Mouse (Mus musculus) thymus, postnatal 25 days (tissue): ENCODE results near the gene Vegfb.

Source experiments
- DNase-seq: peaks from one replicate; pipeline ENCODE4 v3.0.0; 2022

Gene Vegfb

GRCm38 (mm10) chr19:6939106-6940002 is 48.1 kb downstream of the Vegfb start:
- DNase-seq: no peak

DNA sequence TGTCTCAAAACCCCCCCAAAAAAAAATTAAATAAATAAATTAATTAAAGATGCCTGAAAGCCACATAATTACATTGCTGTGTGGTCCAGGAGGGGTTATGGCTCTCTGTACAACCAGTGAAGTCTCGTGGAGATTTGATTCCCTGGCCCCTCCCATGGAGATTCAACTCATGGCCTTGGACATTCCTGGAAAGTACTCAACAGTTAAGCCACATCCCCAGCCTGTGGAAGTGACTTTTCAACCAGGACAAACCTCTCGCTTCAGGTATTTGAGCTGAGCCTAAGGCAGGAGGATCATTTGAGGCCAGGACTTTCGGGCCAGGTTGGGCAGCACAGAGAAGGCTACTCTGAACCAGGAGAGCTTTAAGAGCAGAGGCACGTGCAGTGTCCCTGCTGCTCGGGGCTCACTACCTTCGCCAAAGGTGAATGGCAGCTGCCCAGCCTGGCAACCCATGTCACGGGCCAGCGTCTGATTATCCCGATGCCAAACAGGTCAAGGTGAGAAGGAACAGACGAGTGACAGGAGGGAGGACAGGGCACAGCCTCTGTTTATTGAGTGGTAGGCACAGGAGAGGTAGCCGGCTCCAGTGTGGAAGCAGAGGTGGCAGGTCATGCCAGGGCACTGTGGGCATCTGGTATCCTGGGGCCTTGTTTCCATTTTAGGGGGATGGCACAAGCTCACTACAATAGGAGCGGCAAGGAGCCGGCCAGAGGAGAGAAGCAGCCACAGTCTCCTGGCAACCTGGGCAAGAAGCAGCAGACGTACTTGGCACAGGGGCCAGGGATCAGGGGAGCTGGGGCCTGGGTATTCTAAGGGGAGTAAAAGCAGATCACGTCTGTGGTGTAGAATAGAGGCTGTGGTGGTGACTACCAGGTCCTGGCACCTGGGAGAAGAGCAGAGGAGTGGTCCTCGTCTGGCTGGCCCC is 49.6 kb downstream of the Vegfb start:
- DNase-seq: no peak

GRCm38 (mm10) chr19:6936299-6936698 is 51.2 kb downstream of the Vegfb start:
- peak; percentile 61 for DNase-seq

GRCm38 (mm10) chr19:6934195-6934977 is 53.1 kb downstream of the Vegfb start, which contains the start of gene Kcnk4:
Gene Kcnk4 (minus strand): TSS chr19:6934515.
- no peak for DNase-seq

- DNase-seq: no peak
Measured at GRCm38 (mm10) chr19:6933436-6934194, 53.8 kb downstream of the Vegfb start.

DNA sequence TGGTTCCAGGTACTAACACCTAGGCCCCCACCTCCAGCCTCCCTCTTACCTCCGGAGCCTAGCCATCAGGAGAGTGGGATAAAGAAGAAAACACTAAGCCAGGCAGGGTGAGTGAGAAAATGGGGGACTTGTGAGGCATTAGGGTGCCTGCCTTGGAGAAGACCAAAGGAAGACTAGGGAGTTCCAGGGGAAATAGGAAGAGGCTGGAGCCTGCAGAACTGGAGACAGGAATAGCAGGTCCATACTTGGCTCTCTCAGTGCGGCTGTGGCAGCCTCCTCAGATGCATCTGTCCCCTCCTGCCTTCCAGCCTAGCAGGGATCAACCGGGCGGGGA is 54.4 kb downstream of the Vegfb start:
- DNase-seq: no peak
